Mouse (Mus musculus) myocyte (in vitro differentiated cells): ENCODE measurements at regions not wholly inside any gene's neighbourhood (a gene's known extent, or its start where the extent isn't known, plus 50 kb on each side); places are given as distances from the start of the nearest gene placed in this dataset.
A peak's percentile ranks its signal among the peaks of the same experiment; 100 is the strongest.

Experiments
- H3K27me3 ChIP-seq: one replicate; pipeline ENCODE4 v1.6.1; 2011; ENCODE audit not compliant: control insufficient read depth, insufficient read depth, insufficient read length
- H3K36me3 ChIP-seq: one replicate; pipeline ENCODE4 v1.6.1; 2011; ENCODE audit not compliant: control insufficient read depth, insufficient read depth
- H3K4me2 ChIP-seq: one replicate; pipeline ENCODE4 v1.6.1; 2011; ENCODE audit warnings: low read depth, control low read depth
- H3K4me3 ChIP-seq: one replicate; pipeline ENCODE4 v1.5.1; 2011; ENCODE audit warnings: mild to moderate bottlenecking, control low read depth, moderate library complexity
- H3K79me2 ChIP-seq: one replicate; pipeline ENCODE4 v1.6.1; 2011; ENCODE audit not compliant: control insufficient read depth, insufficient read depth
- H3ac ChIP-seq: one replicate; pipeline ENCODE4 v1.6.1; 2011; ENCODE audit not compliant: control insufficient read depth, insufficient read length
- CEBPB ChIP-seq: IDR thresholded peaks from 2 replicates; pipeline ENCODE4 v1.6.1; 2011; ENCODE audit warnings: mild to moderate bottlenecking, moderate library complexity; ENCODE audit not compliant: poor library complexity, insufficient read depth, severe bottlenecking
- E2F4 ChIP-seq: IDR thresholded peaks from one replicate; pipeline ENCODE4 v1.6.1; 2011; ENCODE audit warnings: mild to moderate bottlenecking, control low read depth, moderate library complexity; ENCODE audit not compliant: insufficient read depth
- MAX ChIP-seq: IDR thresholded peaks from one replicate; pipeline ENCODE4 v1.6.1; 2011; ENCODE audit warnings: low read depth, mild to moderate bottlenecking, control low read depth
- MYOD1 ChIP-seq, 3 experiments: IDR thresholded peaks; one replicate each; pipeline ENCODE4 v1.6.1; 2011; ENCODE audit warnings: control low read depth in 2 of 3, low read depth in 2 of 3, mild to moderate bottlenecking in 2 of 3, moderate library complexity in 1 of 3; ENCODE audit not compliant: insufficient read length in 2 of 3, control insufficient read depth in 1 of 3
- MYOG ChIP-seq, 3 experiments: IDR thresholded peaks; one replicate each; pipeline ENCODE4 v1.6.1; 2011; ENCODE audit warnings: control low read depth in 2 of 3, low read depth in 2 of 3, mild to moderate bottlenecking in 2 of 3; ENCODE audit not compliant: insufficient read length in 2 of 3, control insufficient read depth in 1 of 3, insufficient read depth in 1 of 3
- POLR2A ChIP-seq: IDR thresholded peaks from one replicate; pipeline ENCODE4 v1.6.1; 2011; ENCODE audit warnings: low read depth, mild to moderate bottlenecking, control low read depth, moderate library complexity; ENCODE audit not compliant: insufficient read length
- POLR2AphosphoS2 ChIP-seq: IDR thresholded peaks from one replicate; pipeline ENCODE4 v1.6.1; 2011; ENCODE audit warnings: low read depth, control low read depth; ENCODE audit not compliant: insufficient read length
- REST ChIP-seq: IDR thresholded peaks from one replicate; pipeline ENCODE4 v1.6.1; 2011; ENCODE audit warnings: mild to moderate bottlenecking, control low read depth, moderate library complexity; ENCODE audit not compliant: insufficient read depth, insufficient read length
- SRF ChIP-seq: IDR thresholded peaks from one replicate; pipeline ENCODE4 v1.6.1; 2011; ENCODE audit warnings: low read depth; ENCODE audit not compliant: control insufficient read depth, insufficient read length
- TCF12 ChIP-seq: IDR thresholded peaks from one replicate; pipeline ENCODE4 v1.6.1; 2011; ENCODE audit warnings: mild to moderate bottlenecking, control low read depth; ENCODE audit not compliant: poor library complexity, insufficient read depth, severe bottlenecking
- TCF3 ChIP-seq: IDR thresholded peaks from one replicate; pipeline ENCODE4 v1.6.1; 2011; ENCODE audit warnings: low read depth, control low read depth; ENCODE audit not compliant: insufficient read length
- USF1 ChIP-seq: IDR thresholded peaks from one replicate; pipeline ENCODE4 v1.6.1; 2011; ENCODE audit warnings: low read depth, mild to moderate bottlenecking, control low read depth, moderate library complexity

DNA sequence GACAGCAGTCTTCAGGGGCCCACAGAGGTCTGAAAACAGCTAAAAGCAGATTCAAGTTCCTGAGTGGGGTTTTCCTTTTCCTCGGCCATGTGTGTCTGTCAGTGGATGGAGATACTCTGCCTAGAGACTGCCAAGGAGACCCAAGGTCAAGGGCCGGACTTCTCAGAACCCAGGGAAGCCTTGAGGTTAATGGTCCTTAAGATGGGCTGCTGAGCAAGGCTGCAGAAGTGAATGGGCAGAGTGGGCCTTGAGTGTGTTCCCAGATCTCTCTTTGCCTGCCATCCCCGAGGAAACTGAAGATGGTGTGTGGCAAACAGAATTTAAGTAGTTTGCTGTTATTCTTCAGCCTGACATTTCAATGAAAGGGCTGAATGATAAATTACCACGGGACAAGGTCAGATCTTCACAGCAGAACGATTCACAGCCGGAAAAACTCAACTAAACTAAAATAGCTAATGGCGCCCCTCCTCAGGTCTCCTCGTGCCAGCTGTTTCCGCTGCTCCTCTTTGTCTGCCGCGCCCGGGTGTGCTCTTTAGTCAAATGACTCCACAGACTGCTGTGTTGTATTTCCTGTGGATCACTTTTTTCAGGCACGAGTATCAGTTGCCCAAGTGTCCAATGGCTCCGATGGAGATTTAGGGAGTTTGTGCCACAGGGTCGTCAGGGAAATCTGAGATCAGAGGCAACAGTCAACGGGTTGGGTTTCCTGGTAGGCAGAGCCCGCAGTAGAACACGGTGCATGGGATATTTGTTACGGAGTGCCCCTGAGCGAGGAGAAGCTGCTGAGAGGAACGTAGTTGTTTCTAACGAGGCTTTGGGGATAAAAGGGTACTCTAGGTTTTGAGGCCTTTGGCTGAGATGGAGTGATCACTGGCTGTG, 93.5 kb upstream of the Tut7 start:
- Histone ChIP-seq H3K79me2 (no peaks in the 10 kb centered on the region), H3ac (no peak overlapping the region), H3K4me2 (peak overlapping the region; percentile 27), H3K4me3 (no peak overlapping the region), H3K27me3 (no peaks in the 10 kb centered on the region), H3K36me3 (no peaks in the 10 kb centered on the region)
- TF ChIP-seq E2F4 (no peak), TCF12 (no peak), MYOD1 (IDR thresholded peaks at IDR 0.05; ENCODE audit: control insufficient read depth in 1 of 3, insufficient read length in 2 of 3, low read depth in 2 of 3) (no peak), MYOG (IDR thresholded peaks at IDR 0.05; ENCODE audit: control insufficient read depth in 1 of 3, insufficient read depth in 1 of 3, insufficient read length in 2 of 3, low read depth in 2 of 3) (peak in 1 of 3 experiments; percentile 75), POLR2A (no peak), CEBPB (no peak), MAX (no peak)

DNA sequence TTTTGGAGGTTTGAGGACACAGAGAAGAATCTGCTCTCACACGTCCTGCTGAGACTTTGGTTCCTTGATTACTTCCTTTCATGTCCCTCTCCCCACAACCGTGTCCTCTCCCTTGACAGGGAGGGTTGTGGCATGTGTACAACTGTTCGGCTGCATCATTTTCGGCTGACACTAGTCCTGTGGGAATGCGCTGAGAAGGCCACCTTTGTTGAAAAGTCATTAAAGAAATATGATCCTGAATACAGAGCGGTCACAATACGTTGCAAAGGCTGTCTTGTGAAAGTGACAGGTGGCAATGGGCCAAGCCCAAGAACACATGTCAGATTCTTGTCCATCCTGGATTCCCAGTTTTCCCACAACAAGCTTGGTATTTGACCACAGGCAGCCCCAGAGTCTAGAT, 92.8 kb upstream of the Tut7 start:
- Histone ChIP-seq H3ac (no peak overlapping the region), H3K4me2 (peak overlapping the region; percentile 27), H3K36me3 (no peaks in the 10 kb centered on the region), H3K79me2 (no peaks in the 10 kb centered on the region), H3K4me3 (no peak overlapping the region), H3K27me3 (no peaks in the 10 kb centered on the region)
- TF ChIP-seq TCF12: peak; percentile 29
- no peak for TF ChIP-seq E2F4
- no peak for TF ChIP-seq TCF3
- TF ChIP-seq POLR2A: no peak
- TF ChIP-seq USF1: no peak
- TF ChIP-seq REST: no peak
- TF ChIP-seq MYOG (IDR thresholded peaks at IDR 0.05; ENCODE audit: control insufficient read depth in 1 of 3, insufficient read depth in 1 of 3, insufficient read length in 2 of 3, low read depth in 2 of 3): peak in 1 of 3 experiments; percentile 60
- no peak for TF ChIP-seq MAX
- TF ChIP-seq MYOD1 (IDR thresholded peaks at IDR 0.05; ENCODE audit: control insufficient read depth in 1 of 3, insufficient read length in 2 of 3, low read depth in 2 of 3): peak in 2 of 3 experiments; percentile 66 to 79
- TF ChIP-seq CEBPB: 0 out of 2 replicates have a peak, but pooled peaks have one; percentile 18
- no peak for TF ChIP-seq POLR2AphosphoS2
- no peak for TF ChIP-seq SRF

DNA sequence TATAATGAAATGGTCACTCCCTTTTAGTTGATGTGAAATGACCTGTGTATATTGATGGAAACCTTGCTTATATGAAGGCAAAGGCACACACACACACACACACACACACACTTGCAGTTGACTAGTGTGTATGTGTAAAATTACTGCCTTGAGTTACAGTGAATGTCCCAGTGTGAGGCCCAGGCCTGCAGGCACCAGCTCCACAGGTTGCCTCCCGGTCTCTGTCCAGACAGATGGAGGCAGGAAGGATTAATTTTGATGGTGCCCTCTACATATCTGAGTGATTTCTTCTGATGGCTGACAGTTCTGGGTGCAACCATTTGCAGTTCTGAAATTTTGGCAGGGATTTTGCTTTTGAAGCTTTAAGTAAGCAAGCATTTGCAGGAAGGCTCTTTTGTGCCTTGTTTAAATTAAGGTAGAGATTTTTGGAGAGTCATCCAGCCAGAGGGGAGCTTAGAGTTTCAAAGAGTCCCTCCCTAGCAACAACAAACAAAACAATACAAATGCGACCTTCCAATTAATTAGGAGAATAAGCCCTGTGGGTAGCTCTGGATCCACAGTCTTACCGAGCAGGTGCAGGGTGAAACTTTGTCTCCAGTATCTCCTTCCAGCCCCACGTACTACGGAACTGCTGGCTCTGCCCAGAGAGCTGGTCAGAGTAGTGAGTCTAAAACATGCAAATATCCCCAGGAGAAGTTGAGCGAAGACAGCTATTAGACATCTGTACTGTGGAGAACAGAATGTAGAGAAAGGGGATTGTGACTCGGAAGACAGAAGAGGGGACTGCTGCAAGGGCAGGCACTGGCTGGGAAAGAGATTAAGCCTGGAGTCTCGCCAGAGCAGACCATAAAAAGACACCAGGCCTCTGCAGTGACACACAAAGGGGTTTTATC, 87.5 kb upstream of the Tut7 start:
- H3K4me3 ChIP-seq: no peak overlapping the region
- no peaks in the 10 kb centered on the region for H3K27me3 ChIP-seq
- no peak overlapping the region for H3ac ChIP-seq
- H3K79me2 ChIP-seq: no peaks in the 10 kb centered on the region
- no peaks in the 10 kb centered on the region for H3K36me3 ChIP-seq
- peak overlapping the region; percentile 16 for H3K4me2 ChIP-seq
- no peak for TF ChIP-seq CEBPB
- no peak for TF ChIP-seq MYOD1 (IDR thresholded peaks at IDR 0.05; ENCODE audit: control insufficient read depth in 1 of 3, insufficient read length in 2 of 3, low read depth in 2 of 3)
- TF ChIP-seq SRF: no peak
- no peak for TF ChIP-seq USF1
- no peak for TF ChIP-seq POLR2A
- no peak for TF ChIP-seq POLR2AphosphoS2
- no peak for TF ChIP-seq MAX
- TF ChIP-seq MYOG (IDR thresholded peaks at IDR 0.05; ENCODE audit: control insufficient read depth in 1 of 3, insufficient read depth in 1 of 3, insufficient read length in 2 of 3, low read depth in 2 of 3): no peak
- TF ChIP-seq REST: no peak
- TF ChIP-seq TCF12: no peak
- TF ChIP-seq TCF3: no peak
- no peak for TF ChIP-seq E2F4

DNA sequence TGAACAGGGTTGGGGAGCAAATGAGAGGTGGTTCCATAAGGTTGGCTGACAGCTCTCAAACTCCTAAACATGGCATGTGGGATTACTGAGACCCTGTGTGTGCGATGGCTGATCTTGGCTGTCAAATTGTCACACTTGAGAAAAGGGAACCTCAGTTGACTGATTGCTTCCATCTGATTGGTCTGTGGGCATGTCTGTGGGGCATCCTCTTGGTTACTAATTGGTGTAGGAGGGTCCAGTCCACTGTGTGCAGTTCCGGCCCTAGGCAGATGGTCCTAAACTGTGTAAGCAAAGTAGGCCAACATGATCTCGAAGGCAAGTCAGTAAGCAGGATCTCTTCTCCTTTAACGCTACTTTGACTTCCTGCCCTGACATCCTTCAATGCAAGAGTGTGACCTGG, 86.5 kb upstream of the Tut7 start:
- H3K4me3 ChIP-seq: no peak overlapping the region
- H3K27me3 ChIP-seq: no peaks in the 10 kb centered on the region
- H3K79me2 ChIP-seq: no peaks in the 10 kb centered on the region
- no peak overlapping the region for H3K4me2 ChIP-seq
- TF ChIP-seq POLR2A (no peak), MYOD1 (IDR thresholded peaks at IDR 0.05; ENCODE audit: control insufficient read depth in 1 of 3, insufficient read length in 2 of 3, low read depth in 2 of 3) (no peak), E2F4 (no peak), POLR2AphosphoS2 (no peak), MYOG (IDR thresholded peaks at IDR 0.05; ENCODE audit: control insufficient read depth in 1 of 3, insufficient read depth in 1 of 3, insufficient read length in 2 of 3, low read depth in 2 of 3) (no peak), CEBPB (no peak), MAX (no peak), REST (no peak)
- H3ac ChIP-seq: no peak overlapping the region
- no peaks in the 10 kb centered on the region for H3K36me3 ChIP-seq
